Mouse (Mus musculus): ENCODE measurements around the gene 9630041A04Rik.

GRCm38 (mm10) chr9:101934887-101935286 lies 73.2 kb downstream of the 9630041A04Rik start:
- TF ChIP-seq TAL1 (IDR thresholded peaks at IDR 0.05; ENCODE audit: low read length) (no peak), GATA1 (IDR thresholded peaks at IDR 0.05; ENCODE audit: low read length) (no peak)
